Mouse (Mus musculus) forebrain, postnatal 0 days (tissue): ENCODE results near the gene Fem1a. TPM values are rescaled to one million over a fixed set of nuclear protein-coding genes. Genes with fewer than 3 reads are reported as not detected.

ENCODE experiments used
- ATAC-seq: fragments of 200-750 bp; cut with Nextera tagmentation; 2 replicates; pipeline ENCODE4 v1.8.0; 2017; ENCODE audit warnings: mild to moderate bottlenecking, moderate library complexity
- DNase-seq: peaks from one replicate; pipeline ENCODE4 v3.0.0-alpha.2; 2015
- H3K27ac ChIP-seq: fragments of 300-500 bp; sonication (generic); 2 replicates; pipeline ENCODE4 v1.5.1; 2014; ENCODE audit warnings: low read depth, mild to moderate bottlenecking, antibody characterized with exemption, low read length, moderate library complexity, mixed read lengths
- H3K27me3 ChIP-seq: fragments of 300-500 bp; sonication (generic); 2 replicates; pipeline ENCODE4 v1.6.1; 2014; ENCODE audit warnings: mild to moderate bottlenecking, low read length, mixed read lengths; ENCODE audit not compliant: insufficient read depth
- H3K36me3 ChIP-seq: fragments of 300-500 bp; sonication (generic); 2 replicates; pipeline ENCODE4 v1.6.1; 2014; ENCODE audit warnings: mild to moderate bottlenecking, moderate library complexity; ENCODE audit not compliant: insufficient read depth
- H3K4me1 ChIP-seq: fragments of 300-500 bp; sonication (generic); 2 replicates; pipeline ENCODE4 v1.6.1; 2014; ENCODE audit warnings: antibody characterized with exemption; ENCODE audit not compliant: insufficient read depth
- H3K4me2 ChIP-seq: fragments of 300-500 bp; sonication (generic); 2 replicates; pipeline ENCODE4 v1.6.1; 2014; ENCODE audit warnings: low read depth, mild to moderate bottlenecking, moderate library complexity
- H3K4me3 ChIP-seq: fragments of 300-500 bp; sonication (generic); 2 replicates; pipeline ENCODE4 v1.5.1; 2014; ENCODE audit warnings: low read depth, low read length, mixed read lengths
- H3K9ac ChIP-seq: fragments of 300-500 bp; sonication (generic); 2 replicates; pipeline ENCODE4 v1.6.1; 2014; ENCODE audit warnings: mild to moderate bottlenecking
- H3K9me3 ChIP-seq: fragments of 300-500 bp; sonication (generic); 2 replicates; pipeline ENCODE4 v1.6.1; 2016; ENCODE audit warnings: low read length
- CTCF ChIP-seq: sonication (generic); IDR thresholded peaks from 2 replicates; pipeline ENCODE4 v1.5.1; 2016; ENCODE audit warnings: antibody characterized with exemption, control low read depth, low read depth
- WGBS: fragments of 180-500 bp; shearing (Covaris S2); extraction: QIAGEN DNeasy Blood & Tissue Kit; methylation state at CpG from one replicate; pipeline ENCODE4 v1.1.7; 2014; 5-methylcytosine and 5-hydroxymethylcytosine counted together
- polyA plus RNA-seq: library from polyadenylated mRNA; unstranded; fragments of >200 nt; fragmentation: Nextera tagmentation; extraction: Ambion mirVana; gene quantifications from 2 replicates; pipeline ENCODE4 v1.2.1, GENCODE M21; 2015
- total RNA-seq: library from RNA; depleted of rRNA; stranded (reverse); fragments of >200 nt; gene quantifications from 2 replicates; pipeline ENCODE4 v1.2.3, GENCODE M21; 2014

The Fem1a gene
- total and polyA plus RNA-seq, 2 experiments from 2014 or later: 17.2 to 53.6 TPM

GRCm38 (mm10) chr17:56292531-56293222 lies 36.1 kb downstream of the Fem1a start, which contains the start of gene Plin3:
Gene Plin3 (minus strand): TSS chr17:56292873.
- ATAC-seq (no peak), DNase-seq (no peak)
- Histone ChIP-seq H3K27ac (no peak within 1 kb of the TSS), H3K9ac (no peak within 1 kb of the TSS), H3K4me1 (0 out of 2 replicates have a peak, but pooled peaks cover 5% of the 10 kb centered on the region), H3K36me3 (no peaks in the 10 kb centered on the region), H3K4me2 (no peak within 1 kb of the TSS), H3K4me3 (no peak within 1 kb of the TSS), H3K9me3 (no peaks in the 10 kb centered on the region), H3K27me3 (no peaks in the 10 kb centered on the region)
- 91% methylated on average over 4 of the region's 4 CpGs for WGBS
- no peak for TF ChIP-seq CTCF

- DNase-seq: no peak
- no peak for TF ChIP-seq CTCF
Observed at GRCm38 (mm10) chr17:56293291-56293690, 36.7 kb downstream of the Fem1a start.

GRCm38 (mm10) chr17:56294241-56294640 lies 37.6 kb downstream of the Fem1a start:
- no peaks in the 10 kb centered on the region for H3K9me3 ChIP-seq
- H3K4me1 ChIP-seq: 0 out of 2 replicates have a peak, but pooled peaks cover 5% of the 10 kb centered on the region
- no peak for ATAC-seq
- H3K27me3 ChIP-seq: no peaks in the 10 kb centered on the region
- no peak overlapping the region for H3K9ac ChIP-seq
- DNase-seq: no peak
- no peak overlapping the region for H3K27ac ChIP-seq
- H3K4me3 ChIP-seq: no peak overlapping the region
- H3K4me2 ChIP-seq: no peak overlapping the region
- no peak for TF ChIP-seq CTCF
- H3K36me3 ChIP-seq: no peaks in the 10 kb centered on the region
- 77% methylated on average over 19 of the region's 19 CpGs for WGBS

More at GRCm38 (mm10) chr17:56293291-56293690, 36.7 kb downstream of the Fem1a start:
- Histone ChIP-seq H3K4me3 (no peak overlapping the region), H3K9ac (no peak overlapping the region), H3K27me3 (no peaks in the 10 kb centered on the region), H3K4me2 (no peak overlapping the region), H3K4me1 (0 out of 2 replicates have a peak, but pooled peaks cover 5% of the 10 kb centered on the region), H3K27ac (no peak overlapping the region), H3K36me3 (no peaks in the 10 kb centered on the region), H3K9me3 (no peaks in the 10 kb centered on the region)
- WGBS: 84% methylated on average over 1 of the region's 1 CpGs
- ATAC-seq: no peak

GRCm38 (mm10) chr17:56296201-56296600 lies 39.6 kb downstream of the Fem1a start:
- no peak for TF ChIP-seq CTCF
- no peak for ATAC-seq
- no peaks in the 10 kb centered on the region for H3K4me1 ChIP-seq
- no peaks in the 10 kb centered on the region for H3K9me3 ChIP-seq
- no peaks in the 10 kb centered on the region for H3K36me3 ChIP-seq
- no peak overlapping the region for H3K9ac ChIP-seq
- no peak overlapping the region for H3K4me3 ChIP-seq
- WGBS: 61% methylated on average over 1 of the region's 1 CpGs
- DNase-seq: no peak
- no peak overlapping the region for H3K4me2 ChIP-seq
- H3K27me3 ChIP-seq: no peaks in the 10 kb centered on the region
- no peak overlapping the region for H3K27ac ChIP-seq

GRCm38 (mm10) chr17:56298238-56298637 lies 41.6 kb downstream of the Fem1a start:
- ATAC-seq: no peak
- no peak overlapping the region for H3K27ac ChIP-seq
- WGBS: 94% methylated on average over 1 of the region's 1 CpGs
- H3K36me3 ChIP-seq: no peaks in the 10 kb centered on the region
- no peaks in the 10 kb centered on the region for H3K27me3 ChIP-seq
- peaks cover 2% of the 10 kb centered on the region; the same call in 1 of the 2 replicates for H3K4me1 ChIP-seq
- no peak for TF ChIP-seq CTCF
- no peak for DNase-seq
- no peak overlapping the region for H3K4me3 ChIP-seq
- H3K9ac ChIP-seq: no peak overlapping the region
- H3K4me2 ChIP-seq: no peak overlapping the region
- no peaks in the 10 kb centered on the region for H3K9me3 ChIP-seq

GRCm38 (mm10) chr17:56300186-56300585 lies 43.6 kb downstream of the Fem1a start, which contains the start of gene Arrdc5:
Gene Arrdc5 (minus strand): TSS chr17:56300286.
- Histone ChIP-seq H3K4me1 (peaks cover 7% of the 10 kb centered on the region; the same call in 1 of the 2 replicates), H3K4me2 (no peak within 1 kb of the TSS), H3K27me3 (no peaks in the 10 kb centered on the region), H3K36me3 (no peaks in the 10 kb centered on the region), H3K9ac (no peak within 1 kb of the TSS), H3K27ac (no peak within 1 kb of the TSS), H3K9me3 (no peaks in the 10 kb centered on the region), H3K4me3 (no peak within 1 kb of the TSS)
- no peak for DNase-seq
- ATAC-seq: no peak
- WGBS: 91% methylated on average over 9 of the region's 9 CpGs
- no peak for TF ChIP-seq CTCF

- 25% methylated on average over 13 of the region's 13 CpGs for WGBS
- Histone ChIP-seq H3K9me3 (no peaks in the 10 kb centered on the region), H3K27ac (no peak overlapping the region), H3K27me3 (no peaks in the 10 kb centered on the region), H3K4me1 (peaks cover 7% of the 10 kb centered on the region; the same call in 1 of the 2 replicates), H3K4me3 (no peak overlapping the region), H3K9ac (no peak overlapping the region), H3K4me2 (peak overlapping the region; percentile 68; the same call in 1 of the 2 replicates), H3K36me3 (no peaks in the 10 kb centered on the region)
- no peak for DNase-seq
- TF ChIP-seq CTCF: no peak
- no peak for ATAC-seq
Observed at GRCm38 (mm10) chr17:56302363-56302996, 45.9 kb downstream of the Fem1a start.
